Mouse (Mus musculus) testis, postnatal 10 days (tissue): ENCODE results near the gene Eme1.
A peak's percentile ranks its signal among the peaks of the same experiment; 100 is the strongest.

ENCODE experiments used
- DNase-seq: peaks from one replicate; pipeline ENCODE4 v3.0.0; 2021; ENCODE audit warnings: low spot score

Gene Eme1

GRCm38 (mm10) chr11:94597319-94597718 lies 56.4 kb downstream of the Eme1 start:
- peak; percentile 60 for DNase-seq

DNA sequence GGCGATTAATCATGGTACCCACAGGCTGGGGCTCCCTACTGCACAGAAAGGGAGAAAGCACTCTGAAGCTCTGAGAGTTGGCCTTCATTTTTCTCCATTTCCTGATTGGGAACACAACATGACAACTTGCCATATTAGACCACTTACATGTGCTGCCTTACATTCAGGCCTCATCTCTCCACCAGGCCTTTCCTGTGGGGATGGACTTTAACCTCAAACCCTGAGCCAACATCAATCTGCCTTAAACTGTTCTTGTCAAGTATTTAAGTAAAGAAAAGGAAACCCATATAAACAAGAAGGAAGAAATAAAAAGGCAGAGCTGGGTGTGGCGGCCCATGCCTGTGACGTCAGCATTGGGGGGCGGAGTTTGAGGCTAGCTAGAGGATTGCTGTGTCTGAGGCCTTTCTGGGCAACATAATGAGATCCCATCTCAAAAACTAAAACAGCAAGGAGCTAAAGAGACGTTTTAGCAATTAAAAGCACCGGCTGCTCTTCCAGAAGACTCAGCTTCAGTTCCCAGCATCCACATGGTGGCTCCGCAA lies 57.4 kb downstream of the Eme1 start:
- DNase-seq = peak; percentile 65
